Mouse (Mus musculus): ENCODE data around the gene Hhat.

Hhat gene

GRCm38 (mm10) chr1:192785046-192785961 lies 14.3 kb upstream of the Hhat start:
- DNase-seq (ENCODE audit: low spot score) = no peak

- no peak for DNase-seq (ENCODE audit: low spot score)
These were observed 13.4 kb upstream of the Hhat start for GRCm38 (mm10) chr1:192784374-192784773.

- no peak for DNase-seq (ENCODE audit: low spot score)
These were observed 10.2 kb upstream of the Hhat start for GRCm38 (mm10) chr1:192781256-192781655.

- no peak for DNase-seq (ENCODE audit: low spot score)
These were observed 8.0 kb upstream of the Hhat start for GRCm38 (mm10) chr1:192778869-192779514.

- DNase-seq (ENCODE audit: low spot score) = no peak
These were observed 7.2 kb upstream of the Hhat start for GRCm38 (mm10) chr1:192778206-192778605.

GRCm38 (mm10) chr1:192770130-192770494 lies 911 bp downstream of the Hhat start:
- DNase-seq (ENCODE audit: low spot score) = no peak

GRCm38 (mm10) chr1:192765531-192765930 lies 5.5 kb downstream of the Hhat start:
- no peak for DNase-seq (ENCODE audit: low spot score)

- no peak for DNase-seq (ENCODE audit: low spot score)
These were observed 6.5 kb downstream of the Hhat start for GRCm38 (mm10) chr1:192764547-192764946.

GRCm38 (mm10) chr1:192762946-192763933 lies 7.8 kb downstream of the Hhat start:
- DNase-seq (ENCODE audit: low spot score) = no peak

GRCm38 (mm10) chr1:192756674-192757073 lies 14.3 kb downstream of the Hhat start:
- DNase-seq (ENCODE audit: low spot score) = no peak

- DNase-seq (ENCODE audit: low spot score) = no peak
These were observed 15.1 kb downstream of the Hhat start for GRCm38 (mm10) chr1:192755685-192756606.

- DNase-seq (ENCODE audit: low spot score) = no peak
These were observed 15.8 kb downstream of the Hhat start for GRCm38 (mm10) chr1:192755246-192755645.

GRCm38 (mm10) chr1:192754268-192754667 lies 16.8 kb downstream of the Hhat start:
- DNase-seq (ENCODE audit: low spot score) = no peak

GRCm38 (mm10) chr1:192752659-192753601 lies 18.1 kb downstream of the Hhat start:
- DNase-seq (ENCODE audit: low spot score) = no peak

GRCm38 (mm10) chr1:192750042-192750437 lies 21.0 kb downstream of the Hhat start:
- no peak for DNase-seq (ENCODE audit: low spot score)

GRCm38 (mm10) chr1:192749270-192750041 lies 21.6 kb downstream of the Hhat start:
- DNase-seq (ENCODE audit: low spot score) = no peak

GRCm38 (mm10) chr1:192746201-192746600 lies 24.8 kb downstream of the Hhat start:
- no peak for DNase-seq (ENCODE audit: low spot score)

GRCm38 (mm10) chr1:192745240-192746101 lies 25.6 kb downstream of the Hhat start:
- DNase-seq (ENCODE audit: low spot score) = no peak

Measured in layer of hippocampus, adult 9-10 months (tissue).